Mouse (Mus musculus): Measurements from ENCODE around the gene Dmgdh. TPM values are rescaled to one million over a fixed set of nuclear protein-coding genes. Genes with fewer than 3 reads are reported as not detected.

The Dmgdh gene
- polyA plus RNA-seq, 1 experiment from 2014 or later = 0.24 TPM

DNA sequence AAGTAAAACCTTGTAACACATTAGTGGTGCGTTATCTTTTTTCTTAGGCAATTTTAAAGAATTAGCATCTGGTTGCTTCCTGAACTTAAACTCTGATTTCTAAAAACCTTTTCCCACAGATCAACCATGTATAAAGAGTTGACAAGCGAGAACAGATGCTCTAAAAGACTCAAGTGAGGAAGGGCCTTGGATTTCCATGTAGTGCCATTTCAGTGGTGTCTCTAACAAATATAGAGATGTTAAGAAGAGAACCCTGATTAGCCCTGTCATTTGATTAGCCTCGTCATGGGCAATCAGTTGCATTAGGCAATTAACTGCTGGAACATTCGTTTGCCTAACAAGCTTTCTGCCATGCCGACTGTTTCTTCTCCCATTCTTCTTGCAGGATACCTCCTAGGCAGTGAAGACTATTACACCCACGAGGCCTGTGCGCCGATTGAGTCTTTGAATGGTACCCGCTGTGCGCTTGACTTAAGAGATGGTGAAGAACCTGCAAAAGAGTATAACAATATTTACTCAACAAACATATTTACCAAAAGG lies 119.5 kb downstream of the Dmgdh start:
- no peaks in the 10 kb centered on the region for H3K36me3 ChIP-seq (ENCODE audit: control insufficient read depth, insufficient read depth, low read length)
- ATAC-seq (replicated peaks; ENCODE audit: insufficient number of reproducible peaks, low FRiP score, low TSS enrichment) = no peak
- no peaks in the 10 kb centered on the region for H3K27me3 ChIP-seq (ENCODE audit: control insufficient read depth, insufficient read depth, low read length)
- H3K4me2 ChIP-seq = no peak overlapping the region
- no peak overlapping the region for H3K4me3 ChIP-seq (ENCODE audit: low read depth, low read length)
- H3K27ac ChIP-seq (ENCODE audit: low read depth, low read length) = no peak overlapping the region
- no peak overlapping the region for H3K9ac ChIP-seq (ENCODE audit: low read depth, low read length)
- WGBS (ENCODE audit: insufficient replicate concordance) = 78% methylated on average over 10 of the region's 10 CpGs
- H3K4me1 ChIP-seq (ENCODE audit: control insufficient read depth, insufficient read depth, low read length) = no peaks in the 10 kb centered on the region
- no peaks in the 10 kb centered on the region for H3K9me3 ChIP-seq (replicated peaks; ENCODE audit: control insufficient read depth, low read length)

DNA sequence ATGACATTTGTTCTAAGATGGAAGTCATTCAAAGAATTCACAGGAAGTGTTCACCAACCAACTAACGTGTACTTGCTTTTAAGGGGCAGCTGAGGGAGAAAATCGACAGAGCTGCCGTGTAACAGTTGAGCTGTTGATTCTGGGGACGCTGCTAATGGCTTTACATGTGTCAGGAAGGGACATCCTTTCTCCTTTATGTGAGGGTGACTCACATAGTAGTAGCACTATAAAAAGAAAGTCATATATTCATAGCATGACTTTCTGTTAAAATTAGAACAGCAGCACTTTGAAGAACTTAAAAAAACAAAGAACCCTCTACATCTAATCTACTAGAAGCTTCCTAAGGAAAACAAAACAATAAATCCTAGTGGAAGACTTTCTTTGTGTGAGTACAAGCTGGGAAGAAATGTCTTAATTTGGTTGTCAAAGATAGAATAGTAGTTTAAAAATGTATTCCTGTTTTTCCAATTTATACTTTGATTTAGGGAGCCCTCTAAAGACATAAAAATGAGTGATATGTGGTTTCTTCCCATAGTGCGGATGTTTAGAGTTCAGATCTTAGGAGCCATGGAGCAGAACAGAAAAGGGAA lies 122.9 kb downstream of the Dmgdh start:
- Histone ChIP-seq H3K4me3 (ENCODE audit: low read depth, low read length) (no peak overlapping the region), H3K27ac (ENCODE audit: low read depth, low read length) (no peak overlapping the region), H3K36me3 (ENCODE audit: control insufficient read depth, insufficient read depth, low read length) (no peaks in the 10 kb centered on the region), H3K9ac (ENCODE audit: low read depth, low read length) (no peak overlapping the region), H3K4me2 (no peak overlapping the region), H3K27me3 (ENCODE audit: control insufficient read depth, insufficient read depth, low read length) (no peaks in the 10 kb centered on the region), H3K9me3 (replicated peaks; ENCODE audit: control insufficient read depth, low read length) (no peaks in the 10 kb centered on the region), H3K4me1 (ENCODE audit: control insufficient read depth, insufficient read depth, low read length) (no peaks in the 10 kb centered on the region)
- 53% methylated on average over 5 of the region's 5 CpGs for WGBS (ENCODE audit: insufficient replicate concordance)
- no peak for ATAC-seq (replicated peaks; ENCODE audit: insufficient number of reproducible peaks, low FRiP score, low TSS enrichment)

Small RNA genes within 50 kb of the gene (microRNA-seq; reads per million reads assigned to microRNA genes)
- not detected for gene Mir5624 (ENCODE audit: borderline number of aligned reads)

Other genes starting within 250 kb of the Dmgdh start
- gene Jmy, start 174.6 kb upstream of the Dmgdh start, polyA plus RNA-seq (2014; fragmentation: Nextera tagmentation; extraction: Ambion mirVana) = 3.3 and 5.8 TPM in 2 replicates
- 0.19 TPM in 1 of 2 replicates, not detected in the other for gene Bhmt, start 36.5 kb upstream of the Dmgdh start, polyA plus RNA-seq (2014; fragmentation: Nextera tagmentation; extraction: Ambion mirVana)
- 0.14 and 0.39 TPM in 2 replicates for gene Bhmt2, start 131 bp upstream of the Dmgdh start, polyA plus RNA-seq (2014; fragmentation: Nextera tagmentation; extraction: Ambion mirVana)
- 5.9 and 9.0 TPM in 2 replicates for gene Arsb, start 97.2 kb downstream of the Dmgdh start, polyA plus RNA-seq (2014; fragmentation: Nextera tagmentation; extraction: Ambion mirVana)

Measured in heart, embryonic 11.5 days (tissue).